Mouse (Mus musculus) bone marrow, adult 2 months (tissue): ENCODE data around the gene Styk1. TPM values are rescaled to one million over a fixed set of nuclear protein-coding genes. Genes with fewer than 3 reads are reported as not detected.
"Not testable (repeated sequence)": the region's sequence is repeated elsewhere in the genome, so short reads cannot be mapped to it uniquely, and the experiment has no call there.

Experiments
- H3K27ac ChIP-seq: fragments of 200-500 bp; 2 replicates; pipeline ENCODE4 v1.5.1; 2012; ENCODE audit warnings: low read depth, mild to moderate bottlenecking, control low read depth, inconsistent platforms, low read length; ENCODE audit not compliant: control insufficient read depth, poor library complexity, insufficient read depth
- H3K4me1 ChIP-seq: fragments of 200-500 bp; 2 replicates; pipeline ENCODE4 v1.6.1; 2011; ENCODE audit warnings: low read length; ENCODE audit not compliant: control insufficient read depth, insufficient read depth
- H3K4me3 ChIP-seq: fragments of 200-500 bp; replicated peaks from 2 replicates; pipeline ENCODE3; 2011; ENCODE audit warnings: mild to moderate bottlenecking, low read depth, low read length, control low read depth; ENCODE audit not compliant: control insufficient read depth
- CTCF ChIP-seq: fragments of 200-500 bp; IDR thresholded peaks from 2 replicates; pipeline ENCODE4 v1.5.1; 2011; ENCODE audit warnings: low read length, control low read depth; ENCODE audit not compliant: control insufficient read depth, insufficient read depth
- POLR2A ChIP-seq: fragments of 200-500 bp; IDR thresholded peaks from 2 replicates; pipeline ENCODE4 v1.6.1; 2011; ENCODE audit warnings: low read depth, mild to moderate bottlenecking, control low read depth, low read length, borderline replicate concordance; ENCODE audit not compliant: control insufficient read depth
- WGBS: fragments of 180-500 bp; shearing (Covaris S2); methylation state at CpG from one replicate; pipeline ENCODE4 v1.1.7; 2018; 5-methylcytosine and 5-hydroxymethylcytosine counted together
- polyA plus RNA-seq: library from polyadenylated mRNA; stranded (reverse); fragments of >200 nt; gene quantifications from 2 replicates; pipeline ENCODE4 v1.2.4, GENCODE M21; 2011; ENCODE audit warnings: low replicate concordance; ENCODE audit not compliant: missing spikeins, insufficient read depth, insufficient read length

Styk1 gene
- polyA plus RNA-seq, 1 experiment: 0.60 TPM

DNA sequence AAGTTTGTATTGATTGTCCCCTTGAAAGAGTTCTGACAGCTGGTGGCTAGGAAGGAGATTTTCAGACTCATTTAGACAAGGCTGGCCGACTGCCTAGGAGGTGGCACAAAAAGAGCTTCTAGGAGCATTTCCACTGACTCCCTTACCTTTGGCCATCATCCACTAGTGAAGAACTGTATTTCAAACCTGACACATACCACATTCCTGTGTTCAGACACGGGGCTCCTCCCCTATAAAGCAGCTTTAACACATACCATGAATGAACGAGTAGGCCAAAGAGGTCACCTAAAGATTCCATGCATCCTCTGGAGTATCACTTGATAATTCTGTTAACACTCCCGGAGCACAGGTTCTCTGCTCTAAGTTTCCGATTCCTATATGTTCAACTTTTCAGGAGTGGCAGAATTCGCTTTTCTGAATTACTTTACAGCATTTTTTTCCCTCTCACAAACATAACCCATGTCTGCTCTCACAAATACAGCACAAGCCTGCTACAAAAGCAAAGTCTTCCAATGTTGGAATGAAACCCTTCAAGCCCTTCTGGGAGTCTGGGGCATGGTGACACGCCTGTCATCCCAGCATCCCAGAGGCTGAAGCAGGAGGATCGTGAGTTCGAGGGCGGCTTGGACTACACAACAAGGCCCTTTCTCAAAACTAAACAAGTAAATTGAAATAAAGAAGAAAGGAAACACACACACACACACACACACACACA, 61.0 kb downstream of the Styk1 start:
- TF ChIP-seq POLR2A: no peak
- no peak for TF ChIP-seq CTCF
- peak overlapping the region; percentile 94 for H3K4me3 ChIP-seq
- H3K4me1 ChIP-seq: no peaks in the 10 kb centered on the region
- H3K27ac ChIP-seq: no peak overlapping the region
- 18% methylated on average over 10 of the region's 10 CpGs for WGBS

DNA sequence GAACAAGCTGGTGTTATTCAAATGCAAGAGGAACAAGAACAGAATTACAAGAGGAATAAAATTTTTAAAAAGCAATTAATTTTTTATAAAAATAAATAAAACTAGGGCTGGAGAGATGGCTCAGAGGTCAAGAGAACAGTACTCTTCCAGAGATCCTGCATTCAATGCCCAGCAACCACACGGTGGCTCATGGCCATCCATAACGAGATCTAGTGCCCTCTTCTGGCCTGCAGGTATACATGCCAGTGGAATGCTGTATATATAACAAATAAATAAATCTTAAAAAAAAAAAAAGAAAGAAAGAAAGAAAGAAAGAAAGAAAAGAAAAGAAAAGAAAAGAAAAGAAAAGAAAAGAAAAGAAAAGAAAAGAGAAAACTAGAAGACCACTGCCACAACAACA, 63.0 kb downstream of the Styk1 start:
- WGBS: 8% methylated on average over 2 of the region's 2 CpGs
- H3K4me3 ChIP-seq: no peak overlapping the region
- TF ChIP-seq POLR2A: no peak
- peak; percentile 74 for TF ChIP-seq CTCF
- no peaks in the 10 kb centered on the region for H3K4me1 ChIP-seq
- no peak overlapping the region for H3K27ac ChIP-seq

DNA sequence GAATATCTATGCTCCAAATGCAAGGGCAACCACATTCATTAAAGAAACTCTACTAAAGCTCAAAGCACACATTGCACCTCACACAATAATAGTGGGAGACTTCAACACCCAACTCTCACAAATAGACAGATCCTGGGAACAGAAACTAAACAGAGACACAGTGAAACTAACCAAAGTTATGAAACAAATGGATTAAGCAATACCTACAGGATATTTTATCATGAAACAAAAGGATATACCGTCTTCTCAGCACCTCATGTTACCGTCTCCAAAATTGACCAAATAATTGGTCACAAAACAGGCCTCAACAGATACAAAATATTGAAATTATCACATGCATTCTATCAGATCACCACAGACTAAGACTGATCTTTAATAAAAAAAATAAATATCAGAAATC, 75.2 kb downstream of the Styk1 start:
- not testable (repeated sequence) for H3K4me3 ChIP-seq, H3K4me1 ChIP-seq, H3K27ac ChIP-seq
- 47% methylated on average over 2 of the region's 2 CpGs for WGBS

DNA sequence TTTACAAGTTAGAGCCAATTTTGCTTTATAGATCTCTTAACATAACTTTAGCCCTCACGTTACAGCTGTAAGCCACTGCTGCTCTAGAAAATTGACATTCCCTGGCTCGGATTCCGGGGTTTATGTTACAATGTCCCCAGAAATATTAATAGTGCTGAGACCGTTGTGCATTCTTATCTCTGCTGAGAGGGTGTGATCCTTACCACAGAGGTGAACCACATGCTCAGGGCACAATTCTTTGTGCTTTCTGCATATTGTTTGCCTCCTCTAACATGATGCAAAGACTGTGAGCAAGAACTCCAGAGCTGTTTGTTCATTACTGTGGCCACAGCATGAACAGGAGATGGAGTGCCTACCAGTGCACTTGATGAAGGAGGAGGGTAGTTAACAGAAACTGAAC, 76.7 kb downstream of the Styk1 start:
- H3K27ac ChIP-seq: no peak overlapping the region
- WGBS: 51% methylated on average over 4 of the region's 4 CpGs
- TF ChIP-seq CTCF (no peak), POLR2A (no peak)
- H3K4me1 ChIP-seq: peaks cover 3% of the 10 kb centered on the region; the same call in 1 of the 2 replicates
- no peak overlapping the region for H3K4me3 ChIP-seq

DNA sequence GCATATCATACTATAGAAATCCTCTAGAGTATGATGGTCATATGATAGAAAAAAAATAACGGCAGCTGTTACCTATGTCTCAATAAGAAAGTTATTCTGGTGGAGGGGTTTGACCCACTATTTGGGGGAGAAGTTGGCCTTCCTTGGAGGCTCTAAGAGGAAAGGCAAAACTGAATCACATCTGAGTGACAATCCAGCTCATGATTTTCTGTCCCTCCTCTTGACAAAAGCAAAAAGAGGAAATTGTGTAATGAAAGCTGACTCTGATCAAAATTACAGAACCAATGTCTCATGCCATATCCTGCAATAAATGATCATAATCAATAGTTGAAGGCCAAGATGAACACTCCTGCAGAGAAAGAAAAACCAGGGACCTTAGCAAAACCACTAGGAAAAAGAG, 81.1 kb downstream of the Styk1 start:
- no peak overlapping the region for H3K4me3 ChIP-seq
- peaks cover 1% of the 10 kb centered on the region for H3K4me1 ChIP-seq
- TF ChIP-seq POLR2A: no peak
- no peak for TF ChIP-seq CTCF
- no peak overlapping the region for H3K27ac ChIP-seq
- WGBS: 77% methylated on average over 1 of the region's 1 CpGs

DNA sequence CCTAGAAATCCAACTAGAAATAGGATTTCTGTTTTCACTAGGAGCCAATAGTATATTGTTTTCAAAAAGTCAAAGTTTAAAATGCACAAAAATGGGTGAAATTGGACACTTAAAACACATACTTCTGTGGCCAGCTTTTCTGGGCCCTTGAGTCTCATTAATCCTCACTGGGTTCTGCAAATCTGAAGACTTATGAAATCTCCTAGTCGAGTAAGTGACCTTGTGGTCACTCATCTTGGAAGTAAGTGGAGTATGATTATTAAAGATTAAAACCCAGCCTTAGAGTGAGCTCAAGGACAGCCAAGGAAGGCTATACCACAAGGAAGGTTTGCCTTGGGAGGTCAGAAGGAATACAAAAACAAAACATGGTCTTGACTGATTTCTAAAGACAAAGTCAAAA, 83.1 kb downstream of the Styk1 start:
- H3K4me3 ChIP-seq: no peak overlapping the region
- peaks cover 1% of the 10 kb centered on the region for H3K4me1 ChIP-seq
- WGBS: 26% methylated on average over 1 of the region's 1 CpGs
- TF ChIP-seq POLR2A (no peak), CTCF (no peak)
- H3K27ac ChIP-seq: no peak overlapping the region

DNA sequence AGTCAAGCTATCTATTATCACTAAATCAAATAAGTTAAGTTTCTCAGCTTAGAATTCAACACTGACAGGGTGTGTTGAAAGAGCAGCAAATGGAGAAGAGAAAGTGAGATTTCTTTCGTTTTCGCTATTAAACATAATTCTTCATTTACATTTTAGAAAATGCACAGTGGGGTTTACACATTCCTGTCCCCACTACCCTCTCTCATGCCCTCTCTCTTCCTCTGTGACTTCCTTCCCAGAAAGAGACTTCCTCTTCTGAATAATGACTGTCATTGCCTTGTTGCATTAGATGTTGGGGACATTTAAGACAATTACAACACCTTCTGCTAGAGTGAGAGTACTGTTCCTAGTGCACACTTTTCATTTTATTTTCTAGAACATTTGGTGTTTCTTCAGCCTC, 83.8 kb downstream of the Styk1 start:
- H3K4me3 ChIP-seq: no peak overlapping the region
- TF ChIP-seq CTCF (no peak), POLR2A (no peak)
- H3K27ac ChIP-seq: no peak overlapping the region
- 43% methylated on average over 2 of the region's 2 CpGs for WGBS
- H3K4me1 ChIP-seq: peaks cover 1% of the 10 kb centered on the region

DNA sequence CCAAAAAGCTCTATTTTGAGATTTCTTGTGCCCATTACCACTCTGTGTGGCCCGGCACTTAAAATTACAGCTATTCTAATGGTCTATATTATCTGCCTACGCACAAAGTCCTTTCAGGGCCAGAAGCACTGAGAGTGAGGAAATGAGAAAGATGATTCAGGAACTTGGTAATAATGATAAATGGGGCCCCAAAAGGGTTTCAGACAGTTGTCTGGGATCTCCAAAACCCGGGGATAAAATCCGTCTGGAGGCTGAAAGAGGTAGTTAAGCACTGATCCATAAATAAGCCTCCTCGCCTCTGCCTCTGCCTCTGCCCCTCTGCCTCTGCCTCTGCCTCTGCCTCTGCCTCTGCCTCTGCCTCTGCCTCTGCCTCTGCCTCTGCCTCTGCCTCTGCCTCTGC, 89.2 kb downstream of the Styk1 start:
- no peak overlapping the region for H3K27ac ChIP-seq
- H3K4me3 ChIP-seq: no peak overlapping the region
- no peak for TF ChIP-seq POLR2A
- no peak for TF ChIP-seq CTCF
- H3K4me1 ChIP-seq: no peaks in the 10 kb centered on the region; the same call in none of the 2 replicates
- WGBS: 66% methylated on average over 5 of the region's 5 CpGs

DNA sequence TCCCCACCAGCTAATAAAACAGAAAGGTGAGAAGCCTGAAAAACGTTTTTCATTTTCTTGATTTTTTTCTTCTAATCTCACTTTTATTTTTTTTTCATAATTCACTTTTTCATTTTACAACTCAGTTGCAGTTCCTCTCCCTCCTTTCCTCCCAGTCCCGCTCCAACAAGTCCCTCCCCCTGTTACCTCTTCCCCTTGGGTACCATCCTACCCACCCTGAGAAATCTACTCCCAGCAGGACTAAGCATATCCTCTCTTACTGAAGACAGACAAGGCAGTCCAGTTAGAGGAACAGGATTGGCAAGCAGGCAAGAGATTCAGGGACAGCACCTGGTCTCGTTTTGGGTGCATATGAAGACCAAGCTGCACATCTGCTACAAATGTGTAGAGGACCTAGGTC, 90.6 kb downstream of the Styk1 start:
- no peak for TF ChIP-seq POLR2A
- no peak for TF ChIP-seq CTCF
- 51% methylated on average over 3 of the region's 3 CpGs for WGBS
- Histone ChIP-seq H3K4me1 (no peaks in the 10 kb centered on the region), H3K27ac (no peak overlapping the region), H3K4me3 (no peak overlapping the region)
